Mouse (Mus musculus): ENCODE measurements around the gene Metrn. TPM values are rescaled to one million over a fixed set of nuclear protein-coding genes. Genes with fewer than 3 reads are reported as not detected.
A peak's percentile ranks its signal among the peaks of the same experiment; 100 is the strongest.

Gene Metrn
- 10 to 100 TPM; 48.4 to 49.3 TPM for total RNA-seq (2021)

DNA sequence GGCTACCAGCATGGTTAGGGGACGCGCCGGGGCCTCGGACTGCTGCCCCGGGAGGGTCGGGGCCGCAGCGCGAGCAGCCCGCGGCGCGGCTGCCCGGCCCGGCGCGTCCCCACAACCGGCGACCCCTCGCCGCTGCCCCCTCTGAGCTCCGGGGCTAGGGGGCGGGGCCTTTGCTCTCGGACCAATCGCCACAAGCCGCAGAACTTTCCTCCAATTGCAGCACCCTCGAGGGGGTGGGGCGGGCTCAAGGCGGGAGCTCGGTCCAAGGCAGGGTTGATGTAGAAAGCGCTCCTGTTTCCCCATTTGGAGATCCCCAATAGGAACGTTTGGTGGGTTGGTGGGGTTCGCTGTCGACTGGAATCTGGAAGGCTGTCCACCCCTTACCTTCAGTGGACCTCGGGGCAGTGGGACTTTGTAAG lies at the start of gene Metrn:
Metrn (minus strand) TSS at position 186 of the 419 bp plus-strand sequence.
- peak; percentile 92 for DNase-seq

DNA sequence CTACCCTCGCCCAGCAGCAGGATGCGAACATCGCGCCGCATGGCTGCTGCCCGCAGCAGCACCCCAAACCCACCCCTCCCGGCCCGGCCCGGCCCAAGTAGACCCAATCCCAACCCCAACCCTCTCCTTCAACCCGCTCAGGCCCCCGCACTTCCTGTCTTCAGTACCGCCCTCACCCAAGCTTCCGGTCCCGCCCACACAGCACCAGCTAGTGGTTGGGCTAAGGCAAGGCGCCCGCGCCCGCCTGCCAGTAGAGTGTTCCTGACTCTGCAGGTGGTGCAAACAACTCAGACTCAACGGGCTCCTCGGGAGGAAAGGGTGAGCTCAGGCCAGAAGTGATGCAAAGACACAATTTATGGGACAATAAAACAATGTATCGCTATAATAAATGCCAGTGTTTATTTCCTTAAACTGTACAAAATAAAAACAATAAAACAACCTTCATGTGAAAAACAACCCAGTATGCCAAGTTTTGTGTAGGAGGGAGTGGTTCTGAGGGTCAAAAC lies 47.5 kb upstream of the Metrn start, which contains the start of gene Rhot2:
Rhot2 (minus strand) TSS at position 456 of the 506 bp plus-strand sequence.
- DNase-seq: peak; percentile 95

DNA sequence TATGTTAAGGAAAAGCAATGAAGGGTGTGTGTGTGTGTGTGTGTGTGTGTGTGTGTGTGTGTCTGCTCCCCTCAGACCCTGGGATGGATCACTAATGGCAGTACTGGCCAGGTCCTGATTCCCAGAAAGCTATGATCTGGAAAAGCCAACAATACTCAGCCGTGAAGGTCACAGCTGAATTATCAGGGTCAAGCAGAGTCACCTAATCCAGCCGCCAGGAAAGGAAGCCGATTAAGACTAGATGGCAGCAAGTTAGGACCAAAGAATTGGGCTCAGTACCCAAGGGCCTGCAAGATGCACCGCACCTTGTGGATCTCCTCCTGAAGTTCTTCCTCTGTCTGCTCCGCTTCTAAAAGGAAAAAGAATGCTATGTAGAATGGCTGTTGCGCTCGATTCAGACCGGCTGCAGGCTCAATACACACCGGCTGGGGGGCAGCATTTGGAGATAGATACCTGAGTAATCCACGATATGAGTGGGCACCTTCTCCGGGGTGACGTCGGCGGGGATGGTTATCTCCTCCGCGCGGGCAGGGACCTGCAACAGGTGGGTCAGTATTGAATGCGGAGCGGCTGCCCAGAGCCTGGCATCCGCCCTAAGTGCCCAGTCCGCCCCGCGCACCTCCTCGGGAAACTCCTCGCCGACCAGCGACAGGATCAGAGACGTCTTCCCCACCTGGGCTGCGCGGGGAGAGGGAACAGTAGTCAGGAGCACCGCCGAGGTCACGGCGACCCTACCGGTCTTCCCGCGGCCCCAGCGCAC lies 46.9 kb upstream of the Metrn start:
- DNase-seq: no peak

DNA sequence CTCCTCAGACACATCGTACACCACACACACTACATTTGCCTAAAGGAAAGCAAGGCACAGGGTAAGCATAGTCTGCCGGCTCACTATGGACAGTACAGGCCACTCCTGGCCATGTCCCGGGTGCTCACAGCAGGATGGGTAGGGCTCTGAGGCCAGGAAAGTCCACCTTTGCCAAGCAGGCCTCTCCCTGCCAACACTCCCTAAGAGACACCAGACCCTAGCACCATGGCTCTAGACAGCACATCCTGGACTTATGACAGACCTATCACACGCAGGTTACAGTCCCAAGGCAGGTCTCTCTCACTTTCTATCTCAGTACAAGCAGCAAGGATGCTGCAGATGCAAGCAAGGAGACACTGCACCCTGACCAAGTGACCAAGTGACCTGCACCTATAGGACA lies 46.2 kb upstream of the Metrn start:
- no peak for DNase-seq

DNA sequence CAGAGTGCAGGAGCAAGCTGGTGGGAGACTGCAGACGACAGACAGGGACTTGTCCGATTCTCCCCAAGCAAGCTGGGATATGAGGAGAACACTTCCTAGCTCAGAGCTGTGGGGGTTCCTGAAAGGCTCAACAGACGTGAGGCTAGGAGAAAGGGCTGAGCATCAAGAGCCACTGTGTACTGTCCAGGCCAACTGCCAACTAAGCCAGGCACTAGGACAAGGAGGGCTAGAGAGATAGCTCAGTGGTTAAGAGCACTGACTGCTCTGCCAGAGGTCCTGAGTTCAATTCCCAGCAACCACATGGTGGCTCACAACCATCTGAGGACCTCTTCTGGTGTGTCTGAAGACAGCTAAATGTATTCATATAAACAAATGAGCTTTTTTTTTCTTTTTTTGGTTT lies 45.6 kb upstream of the Metrn start:
- no peak for DNase-seq

DNA sequence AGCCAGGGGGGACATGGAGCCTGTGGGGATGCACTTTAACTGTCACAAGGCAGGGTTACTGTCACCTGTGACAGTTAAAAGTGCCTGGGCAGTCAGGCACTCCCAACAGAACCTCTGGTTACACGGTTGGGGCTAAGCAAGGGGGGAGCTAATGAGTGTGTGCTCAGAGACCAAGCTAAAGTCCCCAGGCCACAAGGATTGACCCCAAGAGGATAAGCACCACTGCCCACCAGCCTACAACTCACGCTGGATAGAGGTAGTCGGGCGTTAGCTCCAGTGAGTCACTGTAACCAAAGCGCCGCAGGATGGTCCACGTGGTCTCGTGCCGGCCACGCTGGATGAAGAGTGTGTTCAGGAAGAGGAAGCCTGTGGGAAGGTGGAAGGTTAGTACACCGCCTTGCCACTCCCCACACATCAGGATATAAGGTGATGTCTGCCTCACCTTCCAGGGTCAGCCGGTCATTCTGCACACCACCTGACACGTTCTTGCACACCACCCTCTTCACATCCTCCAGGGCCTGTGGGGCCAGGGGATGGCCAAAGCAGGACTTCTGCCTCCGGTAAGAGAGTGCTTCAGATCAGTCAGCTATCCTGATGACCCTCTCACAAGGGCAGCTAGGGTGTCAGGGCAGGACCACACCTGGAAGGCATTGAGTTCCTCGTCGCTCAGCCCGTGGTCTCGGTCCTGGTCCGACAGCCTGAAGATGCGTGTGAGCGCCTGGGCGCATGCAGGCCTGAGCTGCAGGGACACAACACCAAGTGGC lies 44.4 kb upstream of the Metrn start, which contains the start of gene Gm20683:
Gm20683 (minus strand) TSS at position 647 of the 764 bp plus-strand sequence.
- no peak for DNase-seq

DNA sequence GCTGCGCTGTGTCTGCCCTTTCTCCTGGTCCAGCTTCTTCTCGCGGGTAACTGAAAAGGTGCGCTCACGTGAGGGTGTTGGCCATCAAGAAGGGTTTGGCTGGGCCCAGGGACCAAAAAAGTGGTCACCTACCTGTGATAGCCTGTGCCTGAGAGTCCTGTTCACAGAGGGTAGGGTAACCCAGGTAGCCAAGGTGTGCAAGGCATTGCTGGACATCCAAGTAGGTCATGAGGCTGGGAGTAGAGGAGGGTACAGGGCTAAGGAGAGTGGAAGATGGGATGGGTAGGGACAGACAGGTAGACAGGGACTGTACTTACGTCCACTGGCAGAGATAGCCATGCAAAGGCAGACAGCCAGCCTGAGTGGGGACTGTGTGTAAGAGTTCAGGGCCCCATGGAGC lies 43.6 kb upstream of the Metrn start:
- DNase-seq: no peak

DNA sequence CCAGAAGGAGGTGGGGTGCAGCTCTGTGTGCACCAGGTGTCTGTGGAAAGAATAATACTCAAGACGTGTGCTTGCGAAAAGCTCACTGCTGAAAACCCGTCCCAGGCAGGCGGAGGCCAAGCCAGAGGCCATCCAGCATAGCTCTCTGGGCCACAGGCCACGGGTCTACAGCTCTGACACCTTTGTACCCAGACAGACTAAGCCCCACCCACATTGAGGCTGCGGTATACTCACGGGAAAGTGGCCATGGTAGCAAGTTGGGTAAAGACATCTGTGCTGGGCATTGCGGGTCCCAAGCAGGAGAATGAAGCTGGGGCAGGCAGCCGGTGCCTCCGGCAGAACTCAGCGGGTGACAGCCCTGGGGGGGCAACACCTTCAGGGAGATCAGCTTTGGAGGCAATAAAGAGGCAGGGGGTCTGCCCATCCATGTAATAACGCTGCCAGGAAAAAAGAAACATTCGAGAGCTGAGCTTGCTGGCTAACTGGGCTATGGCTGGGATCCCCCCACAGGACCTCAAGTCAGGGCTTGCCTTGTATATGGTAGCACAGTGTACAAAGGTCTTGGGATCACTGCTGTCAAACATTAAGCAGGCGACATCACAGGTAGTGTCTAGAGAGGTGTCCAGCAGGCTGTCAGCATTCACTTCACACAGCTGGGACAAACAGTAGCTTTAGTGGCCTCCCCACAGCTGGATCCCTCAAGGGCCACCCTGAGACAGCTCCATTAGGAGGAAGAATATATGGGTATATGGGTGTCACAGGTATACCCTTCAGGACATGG lies 42.7 kb upstream of the Metrn start:
- no peak for DNase-seq

DNA sequence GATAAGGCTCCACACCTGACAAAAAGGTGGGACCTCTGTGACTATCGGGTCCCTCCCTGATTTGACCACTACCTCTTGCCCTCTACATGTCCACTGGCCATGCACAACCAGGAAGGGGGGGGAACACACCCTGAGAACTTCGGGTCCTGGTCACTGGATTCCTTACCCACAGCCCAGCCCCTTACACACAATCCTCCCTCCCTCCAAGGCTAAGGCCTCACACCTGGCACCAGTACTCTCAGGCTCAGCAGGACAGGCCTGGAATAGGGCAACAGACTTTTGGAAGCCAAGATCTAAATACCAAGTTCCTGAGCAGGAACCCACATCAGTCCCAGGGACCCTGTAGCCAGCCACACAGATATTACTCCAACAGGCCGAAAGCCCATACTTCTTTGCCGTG lies 42.0 kb upstream of the Metrn start:
- no peak for DNase-seq

DNA sequence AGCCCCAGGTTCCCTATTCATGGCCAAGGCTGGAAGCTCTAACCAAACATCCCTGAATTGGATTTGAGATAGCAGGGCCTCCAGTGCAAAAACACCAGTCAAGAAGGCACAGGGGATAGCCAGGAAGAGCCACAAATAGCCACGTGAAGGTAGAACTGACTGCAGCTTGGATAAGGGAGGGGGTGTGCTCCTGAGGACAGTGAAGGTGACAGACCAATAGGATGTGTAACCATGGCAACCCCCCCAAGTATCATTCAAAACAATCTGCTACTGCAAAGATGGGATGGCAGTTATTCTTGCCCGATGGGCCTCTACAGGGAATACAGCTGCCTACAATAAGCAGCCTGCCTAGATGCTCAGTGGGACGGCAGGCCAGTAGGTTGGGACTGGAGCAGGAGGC lies 40.6 kb upstream of the Metrn start:
- no peak for DNase-seq

DNA sequence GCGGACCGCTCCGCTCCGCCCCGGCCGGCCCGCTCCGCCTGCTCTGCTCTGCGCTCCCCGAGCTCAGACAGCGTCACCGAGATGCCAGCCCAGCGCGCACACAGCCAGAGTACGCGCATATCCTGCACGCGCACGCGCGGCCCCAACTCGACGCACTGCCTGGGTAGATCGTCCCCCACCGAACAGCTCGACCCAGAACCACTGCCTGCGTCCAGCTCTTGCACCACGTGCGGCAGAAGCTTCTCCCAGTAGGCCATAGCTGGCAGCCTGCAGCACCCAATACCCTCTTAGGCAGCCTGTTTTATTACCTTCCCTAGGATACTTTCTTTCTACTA lies 40.1 kb upstream of the Metrn start, which contains the start of gene Rhbdl1:
Rhbdl1 (minus strand) TSS at position 220 of the 335 bp plus-strand sequence.
- peak; percentile 79 for DNase-seq

DNA sequence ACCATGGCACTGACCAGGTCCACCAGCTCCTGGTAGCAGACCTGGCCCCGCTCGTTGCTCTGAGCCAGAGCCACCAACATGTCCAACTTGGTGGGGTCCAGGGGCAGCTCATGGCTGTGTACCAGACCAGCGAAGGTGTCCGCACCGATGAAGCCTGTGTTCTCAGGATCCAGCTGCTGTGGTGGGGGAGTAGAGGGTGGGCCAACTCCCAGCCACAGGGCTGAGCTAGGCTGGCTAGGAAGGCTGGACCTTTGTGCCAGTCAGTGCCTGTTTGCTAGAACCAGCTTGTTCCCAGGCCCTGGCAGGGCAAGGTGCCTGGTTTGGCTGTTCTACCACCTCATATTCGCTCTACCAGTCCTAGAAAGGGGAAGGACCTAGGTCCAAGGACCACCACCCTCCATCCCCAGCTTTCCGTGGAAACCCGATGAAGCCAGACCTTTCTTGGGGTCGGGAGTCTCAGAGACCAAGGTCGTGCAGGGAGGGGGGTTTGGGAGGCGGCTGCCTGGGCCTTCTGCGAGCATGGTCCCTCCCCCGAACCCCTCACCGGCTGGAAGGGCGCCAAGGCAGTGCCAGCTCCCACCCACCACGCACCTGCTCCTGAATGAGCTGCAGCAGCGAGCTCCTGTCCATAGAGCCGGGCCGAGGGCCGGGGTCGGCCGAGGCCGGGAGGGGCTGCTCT lies 39.6 kb upstream of the Metrn start:
- no peak for DNase-seq

DNA sequence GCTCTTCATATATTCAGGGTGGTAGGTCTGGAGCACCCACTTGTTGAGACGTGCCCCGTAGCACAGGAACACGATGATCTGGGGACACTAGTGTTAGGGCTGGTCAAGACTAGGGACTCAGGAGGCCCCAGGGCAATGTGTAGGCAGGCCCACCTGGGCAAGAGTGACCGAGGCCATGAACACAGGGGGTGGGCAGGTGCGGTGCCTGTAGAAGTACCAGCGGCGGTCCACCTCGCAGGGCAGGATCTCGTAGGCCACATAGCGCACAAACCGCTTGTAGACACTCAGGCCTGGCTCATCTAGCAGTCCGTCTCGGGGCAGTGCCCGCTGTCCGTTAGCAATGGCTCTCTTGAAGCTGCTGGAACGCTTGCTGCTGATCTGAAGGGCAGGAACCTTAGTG lies 38.9 kb upstream of the Metrn start:
- DNase-seq: no peak

DNA sequence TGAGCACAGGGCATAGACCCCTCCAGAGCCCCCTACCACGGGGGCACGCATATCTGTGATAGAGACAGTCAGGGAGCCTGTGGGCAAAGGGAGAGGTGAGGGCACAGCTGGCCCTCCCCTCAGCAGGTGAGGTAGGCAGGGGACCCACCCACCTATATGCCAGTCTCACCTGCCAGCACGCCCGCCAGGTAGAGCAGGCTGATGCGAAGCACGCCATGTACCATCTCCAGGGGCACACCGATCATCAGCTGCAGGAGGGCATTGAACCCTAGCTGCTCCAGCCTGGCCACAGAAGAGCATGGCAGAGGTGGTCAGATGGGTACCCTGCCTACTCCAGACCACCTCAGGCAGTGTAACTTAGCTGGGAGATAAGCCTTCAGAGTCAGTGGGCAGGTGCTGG lies 38.4 kb upstream of the Metrn start:
- no peak for DNase-seq

DNA sequence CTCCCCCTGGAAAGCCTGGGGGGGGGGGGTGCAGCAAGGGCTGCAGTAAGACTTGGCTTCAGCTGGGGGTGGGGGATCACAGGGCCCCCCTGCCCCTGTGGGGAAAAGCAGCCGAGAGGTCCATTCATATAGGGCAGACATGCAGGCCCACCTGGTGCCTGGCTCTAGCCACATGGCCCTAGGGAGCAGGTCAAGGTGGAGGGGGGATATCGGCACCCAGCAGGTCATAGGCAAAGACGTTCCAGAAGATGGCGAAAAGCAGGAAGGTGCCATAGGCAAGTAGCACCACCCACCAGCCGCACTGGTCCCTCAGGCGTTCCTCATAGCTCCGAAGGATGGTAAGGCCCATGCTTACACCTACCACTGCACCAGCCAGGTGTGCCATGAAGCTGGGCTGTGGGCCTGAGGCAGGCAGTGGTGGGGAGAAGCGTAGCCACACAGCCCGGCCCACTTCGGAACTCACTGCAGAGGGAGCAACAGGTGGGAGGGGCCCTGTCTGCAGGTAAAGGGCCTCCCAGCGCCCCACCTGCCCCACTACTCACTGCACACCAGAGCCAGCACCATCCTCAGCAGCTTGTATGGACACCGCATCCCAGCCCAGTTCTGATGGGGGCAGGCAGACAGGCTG lies 37.8 kb upstream of the Metrn start:
- no peak for DNase-seq

DNA sequence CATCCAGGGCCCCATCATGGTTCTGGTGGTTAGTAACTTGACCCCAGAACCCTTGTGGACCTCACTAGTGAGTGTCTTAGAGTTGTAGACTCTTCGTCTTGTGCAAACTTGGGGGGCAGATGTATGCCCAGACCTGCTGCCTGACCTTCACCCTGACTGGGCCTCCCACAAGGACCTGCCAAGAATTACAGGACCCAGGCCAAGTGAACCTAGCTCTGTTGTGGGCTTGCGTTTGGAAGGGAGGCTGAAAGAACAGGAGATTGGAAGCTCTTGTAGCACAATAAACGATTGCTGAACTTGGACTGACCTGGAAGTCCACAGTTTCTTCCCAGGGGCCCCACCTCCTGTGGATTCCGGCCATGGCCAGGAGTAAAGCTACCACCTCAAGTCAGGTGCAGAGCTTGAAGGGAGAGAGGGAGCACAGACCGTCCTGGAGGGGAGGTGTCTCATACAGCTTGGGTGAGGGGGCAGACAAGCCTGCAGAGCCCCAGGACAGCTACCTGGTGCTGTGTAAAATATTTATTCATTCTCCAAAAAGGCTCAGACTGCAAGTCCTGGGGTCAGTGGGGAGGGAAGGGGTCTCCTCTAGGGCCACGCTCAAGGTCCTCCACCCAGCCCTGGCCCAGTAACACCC lies 37.1 kb upstream of the Metrn start:
- peak; percentile 49 for DNase-seq

DNA sequence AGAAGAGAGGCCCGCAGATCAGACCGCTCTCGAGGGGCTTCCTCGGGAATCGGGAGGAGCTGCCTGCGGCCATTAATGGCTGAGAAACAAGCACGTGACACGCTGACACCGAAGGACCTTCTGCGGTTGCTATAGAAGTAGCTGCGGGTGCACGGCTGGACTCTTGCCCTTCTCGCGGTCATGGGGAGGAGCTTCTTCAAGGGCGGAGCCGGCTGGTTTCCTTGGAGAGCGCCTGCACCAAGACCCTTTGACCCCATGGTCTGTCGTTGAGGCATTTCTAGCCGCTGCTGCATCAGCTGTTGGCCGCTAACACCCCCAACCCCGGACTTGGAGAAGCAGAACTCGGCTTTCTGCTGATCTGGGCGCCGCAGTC lies 36.3 kb upstream of the Metrn start, which contains the start of gene Stub1:
Stub1 (minus strand) TSS at position 114 of the 373 bp plus-strand sequence.
- peak; percentile 94 for DNase-seq

DNA sequence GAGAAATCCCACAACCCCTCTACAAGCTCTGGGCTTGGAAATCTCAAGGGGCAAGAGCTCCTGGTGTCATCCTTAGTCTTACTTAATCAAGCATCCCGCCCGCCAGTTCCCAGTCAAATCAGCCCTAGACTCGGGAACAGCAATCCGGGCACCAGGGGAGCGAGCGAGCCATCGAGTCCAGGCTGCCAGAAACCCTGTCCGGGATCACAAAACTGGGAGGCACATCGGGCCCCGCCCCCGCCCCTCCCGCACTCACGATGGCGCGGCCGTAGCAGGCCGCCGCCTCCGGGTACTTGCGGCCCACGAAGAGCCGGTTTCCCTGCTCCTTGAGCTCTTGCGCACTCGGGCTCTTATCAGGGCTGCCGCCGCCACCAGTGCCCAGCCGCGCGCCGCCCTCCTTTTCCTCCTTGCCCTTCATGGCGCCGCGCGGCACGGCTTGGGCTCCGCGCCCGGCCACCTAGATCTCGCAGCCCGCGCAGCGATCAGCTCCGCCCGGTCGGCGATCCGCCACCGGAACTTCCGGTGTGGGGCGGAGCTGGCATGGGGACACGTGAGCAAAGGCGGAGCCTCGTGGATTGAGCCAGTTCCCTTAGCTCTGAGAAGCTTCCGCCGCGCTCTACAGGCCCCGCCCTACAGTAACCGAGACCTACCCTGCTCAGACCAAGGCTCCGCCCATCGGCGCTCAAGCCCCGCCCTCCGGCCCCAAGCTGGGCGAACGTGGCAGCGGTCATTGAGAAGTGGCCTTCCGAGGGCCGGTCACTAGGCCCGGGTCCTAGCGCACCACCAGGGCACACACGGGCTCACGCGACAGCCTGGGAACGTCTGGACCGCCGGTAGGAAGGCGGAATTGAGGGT lies 35.7 kb upstream of the Metrn start:
- DNase-seq: peak; percentile 100

DNA sequence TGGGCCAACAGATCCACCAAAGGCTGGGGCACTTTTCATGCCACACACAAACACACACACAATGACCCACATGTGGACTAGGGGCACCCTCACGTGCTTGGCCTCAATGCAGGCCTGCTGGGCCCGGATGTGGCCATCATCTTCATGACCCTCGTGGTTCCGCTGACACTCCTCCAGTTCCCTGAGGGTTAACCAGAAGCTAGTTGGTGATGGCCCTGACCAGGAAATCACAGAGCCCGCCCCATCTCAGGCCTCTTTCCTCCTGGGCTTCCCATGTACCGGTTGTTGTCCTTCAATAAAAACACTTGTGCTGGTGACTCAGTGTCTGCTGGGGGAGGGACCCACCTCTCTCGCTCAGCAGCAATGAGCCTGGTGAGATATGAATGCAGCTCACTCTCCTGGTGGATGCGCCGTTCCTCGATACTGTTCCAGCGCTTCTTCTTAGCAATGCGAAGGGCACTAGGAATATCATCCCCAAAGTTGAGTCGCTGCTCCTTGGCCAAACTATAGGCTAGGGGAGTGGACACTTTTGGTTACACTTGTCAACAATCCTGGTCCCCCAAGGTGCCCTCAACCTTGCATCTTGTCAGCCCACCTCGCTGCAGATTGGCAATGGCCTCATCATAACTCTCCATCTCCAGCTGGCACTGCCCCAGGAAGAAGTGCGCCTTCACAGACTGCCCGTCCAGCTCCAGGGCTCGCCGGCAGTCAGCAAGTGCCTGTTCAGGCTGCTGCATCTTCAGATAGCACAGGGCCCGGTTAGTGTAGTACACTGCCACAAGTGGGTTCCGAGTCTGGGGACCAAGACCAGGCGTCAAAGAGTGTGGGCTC lies 34.7 kb upstream of the Metrn start:
- peak; percentile 47 for DNase-seq
